Mouse (Mus musculus) olfactory bulb, adult 2 months (tissue): Measurements from ENCODE around the gene St6gal1. TPM values are rescaled to one million over a fixed set of nuclear protein-coding genes. Genes with fewer than 3 reads are reported as not detected.

Source experiments
- H3K27ac ChIP-seq: fragments of 200-500 bp; 2 replicates; pipeline ENCODE4 v1.5.1; 2012; ENCODE audit warnings: low read depth, low read length; ENCODE audit not compliant: insufficient read depth
- H3K4me1 ChIP-seq: fragments of 200-500 bp; 2 replicates; pipeline ENCODE4 v1.6.1; 2012; ENCODE audit warnings: low read length; ENCODE audit not compliant: control insufficient read depth, insufficient read depth
- H3K4me3 ChIP-seq: fragments of 200-500 bp; 2 replicates; pipeline ENCODE4 v1.5.1; 2012; ENCODE audit warnings: mild to moderate bottlenecking, low read depth, low read length, moderate library complexity; ENCODE audit not compliant: insufficient read depth
- CTCF ChIP-seq: fragments of 200-500 bp; IDR thresholded peaks from 2 replicates; pipeline ENCODE4 v1.5.1; 2012; ENCODE audit warnings: low read depth, mild to moderate bottlenecking, low read length, moderate library complexity; ENCODE audit not compliant: insufficient read depth
- POLR2A ChIP-seq: fragments of 200-500 bp; IDR thresholded peaks from 2 replicates; pipeline ENCODE4 v1.6.1; 2012; ENCODE audit warnings: mild to moderate bottlenecking, low read depth, low read length, moderate library complexity; ENCODE audit not compliant: insufficient read depth
- WGBS: fragments of 180-500 bp; shearing (Covaris S2); methylation state at CpG from one replicate; pipeline ENCODE4 v1.1.7; 2018; 5-methylcytosine and 5-hydroxymethylcytosine counted together
- polyA plus RNA-seq: library from polyadenylated mRNA; stranded (reverse); fragments of >200 nt; gene quantifications from 2 replicates; pipeline ENCODE4 v1.2.4, GENCODE M21; 2012; ENCODE audit warnings: low replicate concordance; ENCODE audit not compliant: missing spikeins, insufficient read depth, insufficient read length

The St6gal1 gene
- polyA plus RNA-seq, 1 experiment = not detected

DNA sequence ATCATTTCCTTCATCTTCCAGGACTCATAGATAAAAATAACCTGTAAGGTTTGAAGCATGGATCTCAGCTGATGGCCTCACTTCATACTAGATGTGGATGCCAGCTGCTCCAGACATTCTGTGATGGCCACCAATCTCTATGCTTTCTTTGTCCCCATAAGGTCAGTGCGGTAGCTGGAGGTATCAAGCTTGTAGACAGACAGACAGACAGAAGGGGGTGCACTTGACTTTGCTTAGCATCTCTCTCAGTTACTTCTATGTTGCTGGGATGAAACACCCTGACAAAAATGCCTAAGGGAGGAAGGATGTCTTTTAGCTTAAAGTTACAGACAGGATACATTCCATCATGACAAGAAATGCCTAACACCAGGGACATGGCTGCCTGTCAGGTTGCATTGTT is 59.1 kb downstream of the St6gal1 start:
- H3K4me1 ChIP-seq = peaks cover 5% of the 10 kb centered on the region; the same call in 1 of the 2 replicates
- 87% methylated on average over 1 of the region's 1 CpGs for WGBS
- TF ChIP-seq CTCF (no peak), POLR2A (no peak)

DNA sequence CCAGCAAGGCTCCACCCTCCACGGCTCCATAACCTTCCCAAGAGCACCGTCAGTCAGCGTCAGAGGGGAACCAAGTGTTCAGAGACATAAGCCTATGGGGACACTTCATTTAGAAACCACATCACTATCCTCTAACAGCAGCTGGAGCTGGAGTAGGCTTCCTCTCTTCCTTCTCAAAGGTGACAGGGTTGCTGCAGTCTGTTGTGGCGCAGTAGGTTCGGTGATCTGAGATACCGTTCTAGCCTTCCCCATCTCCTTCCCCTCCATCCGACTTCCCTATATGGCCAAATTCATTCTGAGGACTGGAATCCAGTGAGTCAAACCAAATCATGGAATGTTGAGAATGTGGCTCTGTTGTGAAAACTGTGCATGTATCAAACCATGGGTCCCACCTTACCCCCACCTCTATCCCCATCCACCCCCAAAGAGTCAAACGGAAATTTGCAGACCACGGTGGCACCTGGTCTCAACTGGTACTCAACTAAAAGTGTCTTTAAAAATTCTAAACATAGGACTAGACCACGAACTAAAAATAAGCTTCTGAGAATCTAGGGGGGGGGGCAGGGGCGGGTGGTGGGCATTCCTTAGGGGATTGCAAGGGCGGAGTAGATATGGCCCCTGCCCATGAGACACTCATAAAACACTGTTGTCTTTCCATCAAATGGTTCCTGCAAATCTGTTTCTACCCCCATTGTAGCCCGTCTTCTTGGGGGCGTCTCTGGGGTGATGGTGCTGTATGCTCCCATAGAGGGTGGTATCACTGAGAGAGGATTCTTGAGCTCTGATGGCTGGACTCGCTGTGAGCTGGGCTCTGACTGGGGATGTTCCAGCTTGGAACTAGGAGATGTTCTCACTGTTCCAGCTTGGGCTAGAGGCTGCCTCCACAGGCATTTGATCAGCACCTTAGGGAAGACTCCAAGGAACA is 60.2 kb downstream of the St6gal1 start:
- peaks cover 5% of the 10 kb centered on the region; the same call in 1 of the 2 replicates for H3K4me1 ChIP-seq
- no peak overlapping the region for H3K27ac ChIP-seq
- WGBS = 93% methylated on average over 15 of the region's 15 CpGs
- no peak overlapping the region for H3K4me3 ChIP-seq
- TF ChIP-seq CTCF = no peak

More for the DNA sequence above, 59.1 kb downstream of the St6gal1 start:
- H3K27ac ChIP-seq = no peak overlapping the region
- no peak overlapping the region for H3K4me3 ChIP-seq

DNA sequence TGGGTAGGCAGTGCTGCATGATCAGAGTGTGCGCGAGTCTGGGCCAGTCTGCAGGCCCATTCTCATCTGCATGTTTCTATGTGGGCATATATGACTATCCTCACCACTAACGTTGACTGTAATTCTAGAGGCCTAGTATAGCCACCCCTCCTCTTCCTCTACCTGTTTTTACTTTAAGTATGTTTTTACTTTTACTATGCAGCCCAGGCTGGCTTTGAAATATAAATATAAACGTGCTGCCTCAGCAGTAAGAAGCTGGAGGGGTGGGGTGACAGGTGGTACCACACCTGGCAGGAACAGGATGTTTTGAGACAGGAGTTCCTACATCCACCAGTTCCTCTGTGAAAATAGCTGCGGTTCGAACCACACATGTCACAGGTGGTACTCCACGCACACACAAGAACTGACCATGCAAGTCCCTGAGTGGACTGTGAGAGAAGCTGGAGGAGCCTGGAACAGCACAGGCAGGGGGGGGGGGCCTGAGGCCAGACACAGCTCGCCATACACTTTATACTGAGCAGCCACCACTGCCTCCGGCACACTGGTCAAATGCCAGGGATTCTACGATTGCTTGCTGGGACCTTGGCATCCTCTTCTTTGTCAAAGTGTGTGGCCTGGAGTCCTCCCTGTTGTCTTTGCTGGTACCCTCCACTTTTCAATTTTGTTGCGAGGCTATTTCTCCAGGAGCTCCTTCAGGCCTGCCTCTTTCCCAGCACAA is 62.0 kb downstream of the St6gal1 start:
- WGBS = 79% methylated on average over 11 of the region's 11 CpGs
- Histone ChIP-seq H3K4me3 (no peak overlapping the region), H3K4me1 (peaks cover 7% of the 10 kb centered on the region; the same call in 1 of the 2 replicates), H3K27ac (no peak overlapping the region)
- no peak for TF ChIP-seq CTCF

DNA sequence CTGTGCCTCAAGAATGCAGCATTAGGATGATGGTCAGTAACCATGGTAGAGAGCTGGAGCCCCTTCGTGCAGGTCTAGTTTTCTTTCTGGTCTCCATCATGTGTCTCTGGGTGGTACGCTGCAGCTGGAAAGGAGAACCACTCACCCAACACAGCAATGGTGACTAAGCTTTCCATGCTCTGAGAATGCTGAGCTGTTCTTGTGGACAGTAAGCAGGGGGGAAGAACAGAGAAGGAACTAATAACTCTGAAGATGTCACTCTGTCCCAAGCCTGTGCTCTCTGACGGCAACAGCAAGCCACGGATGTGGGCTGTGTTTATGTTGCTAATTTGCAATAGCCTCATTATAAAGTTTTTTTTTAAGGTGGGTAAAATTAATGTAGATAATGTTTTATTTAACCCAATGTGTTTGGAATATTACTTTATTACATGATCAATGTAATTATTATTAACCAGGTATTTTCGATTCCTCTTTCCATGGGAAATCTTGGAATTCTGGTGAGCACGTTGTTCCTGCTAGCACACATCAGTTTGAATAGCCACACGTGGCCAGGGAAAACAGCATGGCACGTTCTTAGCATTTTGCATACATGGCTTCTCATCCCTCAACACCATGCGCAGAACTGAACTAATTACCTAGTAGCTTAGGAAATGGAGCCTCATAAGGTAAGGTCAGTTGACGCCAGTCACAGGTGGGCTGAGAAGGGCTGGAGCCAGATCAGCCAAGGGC is 62.9 kb downstream of the St6gal1 start:
- Histone ChIP-seq H3K4me3 (no peak overlapping the region), H3K27ac (no peak overlapping the region), H3K4me1 (peaks cover 7% of the 10 kb centered on the region; the same call in 1 of the 2 replicates)
- 90% methylated on average over 10 of the region's 10 CpGs for WGBS
- TF ChIP-seq CTCF = no peak
- no peak for TF ChIP-seq POLR2A

DNA sequence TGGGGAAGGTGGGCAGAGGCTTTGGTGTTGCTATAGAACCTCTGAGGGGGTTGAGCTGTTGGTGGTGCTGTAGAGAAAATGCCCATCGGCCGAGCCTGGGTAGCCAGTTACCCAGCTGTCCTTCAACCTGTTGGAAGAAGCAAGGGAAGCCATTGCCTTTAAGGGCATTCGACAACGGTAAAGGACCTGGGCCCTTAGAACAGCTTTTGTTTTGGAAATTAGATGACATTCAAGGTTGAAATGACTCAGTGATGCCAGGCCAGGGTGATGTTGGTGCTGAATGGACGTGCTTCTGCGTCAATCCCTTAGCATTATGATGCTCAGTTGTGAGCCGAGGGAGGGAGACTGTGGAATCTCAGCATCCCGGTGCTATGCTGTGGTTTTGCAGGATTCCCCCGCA is 63.6 kb downstream of the St6gal1 start:
- WGBS = 93% methylated on average over 9 of the region's 9 CpGs
- Histone ChIP-seq H3K27ac (no peak overlapping the region), H3K4me1 (peaks cover 7% of the 10 kb centered on the region; the same call in 1 of the 2 replicates), H3K4me3 (no peak overlapping the region)
- no peak for TF ChIP-seq CTCF
- no peak for TF ChIP-seq POLR2A

DNA sequence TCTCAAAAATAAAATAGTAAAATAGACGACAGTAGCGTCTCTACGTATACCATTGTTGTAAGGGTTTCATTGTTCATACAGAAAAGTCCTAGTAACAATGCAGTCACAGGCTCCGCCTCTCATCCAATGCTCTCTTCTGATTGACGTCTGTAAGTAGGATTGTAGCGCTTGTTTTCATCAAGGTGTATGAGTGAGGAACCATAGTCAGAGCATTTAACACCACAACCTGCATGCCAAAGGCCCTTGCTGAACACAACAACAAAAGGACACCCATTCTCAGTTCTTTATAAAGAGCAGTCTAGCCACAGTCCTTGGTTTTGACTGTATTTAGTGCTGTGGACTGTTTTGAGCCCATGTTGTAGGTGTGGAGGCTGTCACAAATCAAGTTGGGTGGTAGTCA is 64.9 kb downstream of the St6gal1 start:
- Histone ChIP-seq H3K4me1 (peaks cover 5% of the 10 kb centered on the region; the same call in 1 of the 2 replicates), H3K4me3 (no peak overlapping the region), H3K27ac (no peak overlapping the region)
- WGBS = 96% methylated on average over 6 of the region's 6 CpGs
- TF ChIP-seq POLR2A (no peak), CTCF (no peak)

DNA sequence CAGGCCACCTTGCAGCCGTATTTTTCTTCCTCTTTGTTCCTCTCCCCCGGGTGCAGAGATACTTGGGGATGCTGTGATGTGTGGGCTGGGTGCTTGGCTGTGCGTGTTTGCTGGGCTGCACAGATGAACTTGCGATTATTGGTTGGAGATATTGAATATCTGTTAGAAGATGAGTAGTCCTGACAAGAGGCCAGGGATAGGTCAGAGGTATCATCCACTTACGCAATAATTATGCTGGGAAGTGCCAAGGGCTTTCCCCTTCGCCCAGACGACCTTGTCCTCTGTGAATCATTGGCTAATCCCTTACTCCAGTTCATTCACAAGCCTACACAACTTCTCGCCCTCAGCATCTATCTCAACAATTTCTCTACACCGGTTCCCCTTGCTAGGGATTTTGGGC is 65.6 kb downstream of the St6gal1 start:
- 83% methylated on average over 9 of the region's 9 CpGs for WGBS
- Histone ChIP-seq H3K27ac (no peak overlapping the region), H3K4me3 (no peak overlapping the region), H3K4me1 (peaks cover 5% of the 10 kb centered on the region; the same call in 1 of the 2 replicates)
- no peak for TF ChIP-seq CTCF

DNA sequence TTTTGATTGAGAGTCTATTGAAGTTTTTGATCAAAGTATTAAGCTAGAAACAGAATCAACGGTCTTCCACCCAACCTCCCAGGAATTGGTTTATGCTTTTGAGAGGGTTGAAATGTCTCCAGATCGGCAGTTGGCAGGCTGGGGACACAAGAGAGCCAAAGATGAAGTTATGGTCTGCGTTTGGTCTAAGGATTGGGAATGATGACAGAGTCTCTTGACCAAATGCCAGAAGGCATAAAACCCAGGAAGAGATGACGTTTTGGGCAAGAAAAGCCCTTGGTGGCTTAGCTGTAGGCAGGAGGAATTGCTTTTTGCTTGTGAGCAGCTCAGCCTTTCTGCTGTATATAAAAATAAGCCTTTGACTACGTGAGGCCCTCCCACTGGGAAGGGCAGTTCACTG is 67.0 kb downstream of the St6gal1 start:
- Histone ChIP-seq H3K4me3 (no peak overlapping the region), H3K4me1 (peaks cover 5% of the 10 kb centered on the region; the same call in 1 of the 2 replicates), H3K27ac (no peak overlapping the region)
- no peak for TF ChIP-seq POLR2A
- no peak for TF ChIP-seq CTCF
- WGBS = 34% methylated on average over 5 of the region's 5 CpGs
